Mouse (Mus musculus): ENCODE measurements around the gene Tmem145. TPM values are rescaled to one million over a fixed set of nuclear protein-coding genes. Genes with fewer than 3 reads are reported as not detected.

Tmem145 gene
- polyA plus RNA-seq, 1 experiment from 2014 or later: 10.6 TPM

DNA sequence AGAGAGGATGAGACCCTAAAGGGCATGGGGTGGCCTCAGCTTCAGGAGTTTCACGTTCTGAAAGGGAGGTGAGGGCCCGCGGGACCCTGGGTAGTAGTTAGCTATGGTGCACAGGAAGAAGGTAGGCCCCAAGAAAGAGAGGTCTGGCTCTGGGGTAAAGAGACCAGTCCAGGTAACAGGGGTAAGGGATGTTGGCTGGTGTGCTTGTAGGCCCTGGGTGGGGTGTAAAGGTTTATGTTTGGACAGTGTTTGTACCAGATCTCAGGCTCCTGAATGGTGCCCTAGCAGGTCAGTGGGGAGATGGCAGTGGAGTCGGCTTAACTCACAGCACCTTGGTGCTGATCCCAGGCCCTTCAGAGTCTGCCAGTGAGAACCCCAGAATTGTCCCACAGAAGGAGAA is 36.9 kb upstream of the Tmem145 start:
- H3K9ac ChIP-seq (ENCODE audit: low read depth, low read length): peak overlapping the region; percentile 79
- H3K27me3 ChIP-seq (ENCODE audit: control insufficient read depth, insufficient read depth, low read length): no peaks in the 10 kb centered on the region
- H3K4me2 ChIP-seq (replicated peaks; ENCODE audit: low read depth, low read length): peak overlapping the region; percentile 64
- DNase-seq (ENCODE audit: low spot score) (no peak), ATAC-seq (ENCODE audit: low FRiP score) (no peak)
- peak overlapping the region; percentile 64 for H3K4me3 ChIP-seq (ENCODE audit: low read depth, low read length)
- 47% methylated on average over 4 of the region's 4 CpGs for WGBS
- peaks cover 3% of the 10 kb centered on the region for H3K4me1 ChIP-seq (replicated peaks; ENCODE audit: control insufficient read depth, insufficient read depth, low read length)
- H3K36me3 ChIP-seq (ENCODE audit: control insufficient read depth, insufficient read depth, low read length): no peaks in the 10 kb centered on the region
- no peak overlapping the region for H3K27ac ChIP-seq (ENCODE audit: low read depth, low read length)
- H3K9me3 ChIP-seq (ENCODE audit: control insufficient read depth, low read length): no peaks in the 10 kb centered on the region

DNA sequence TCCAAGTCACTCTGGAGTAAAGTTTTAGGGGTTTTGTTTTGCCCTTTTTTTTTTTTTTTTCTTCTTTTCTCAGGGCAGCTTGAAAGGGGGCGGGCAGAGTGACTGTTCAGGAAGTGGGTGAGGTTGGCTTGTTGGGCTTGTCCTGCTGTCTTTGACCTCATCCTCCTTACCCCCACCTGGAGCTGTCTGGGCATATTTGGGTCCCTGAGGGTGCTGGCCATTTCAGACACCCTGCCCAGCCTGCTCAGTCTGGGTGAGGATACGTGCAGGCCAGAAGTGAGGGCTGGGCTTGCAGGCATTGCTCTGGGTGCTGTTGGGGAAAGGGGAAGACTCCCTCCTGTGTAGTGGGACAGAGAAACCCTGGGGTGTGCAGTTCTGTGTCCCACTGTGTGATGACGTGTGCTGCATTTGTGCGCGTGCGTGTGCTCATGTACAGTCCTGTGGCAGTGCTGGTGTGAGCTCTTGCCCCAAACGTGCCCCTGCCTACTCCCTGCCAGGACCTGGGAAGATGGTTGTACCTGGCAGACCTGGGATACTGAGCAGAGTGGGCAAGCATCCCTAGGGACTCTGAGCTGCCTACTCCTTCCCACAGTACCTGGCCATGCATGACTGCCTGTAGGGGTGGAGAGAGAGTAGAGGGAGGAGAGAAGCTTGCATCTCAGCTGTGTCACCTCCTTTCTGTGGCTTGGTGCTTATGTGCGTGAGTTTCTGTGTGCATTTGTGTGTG is 36.2 kb upstream of the Tmem145 start:
- H3K27ac ChIP-seq (ENCODE audit: low read depth, low read length): no peak overlapping the region
- peak overlapping the region; percentile 0; the same call in 1 of the 2 replicates for H3K4me2 ChIP-seq (replicated peaks; ENCODE audit: low read depth, low read length)
- H3K9me3 ChIP-seq (ENCODE audit: control insufficient read depth, low read length): no peaks in the 10 kb centered on the region
- no peaks in the 10 kb centered on the region for H3K27me3 ChIP-seq (ENCODE audit: control insufficient read depth, insufficient read depth, low read length)
- no peak overlapping the region; the same call in 1 of the 2 replicates for H3K4me3 ChIP-seq (ENCODE audit: low read depth, low read length)
- H3K4me1 ChIP-seq (replicated peaks; ENCODE audit: control insufficient read depth, insufficient read depth, low read length): peaks cover 3% of the 10 kb centered on the region
- no peaks in the 10 kb centered on the region for H3K36me3 ChIP-seq (ENCODE audit: control insufficient read depth, insufficient read depth, low read length)
- no peak for DNase-seq (ENCODE audit: low spot score)
- ATAC-seq (ENCODE audit: low FRiP score): no peak
- no peak overlapping the region for H3K9ac ChIP-seq (ENCODE audit: low read depth, low read length)
- 83% methylated on average over 8 of the region's 8 CpGs for WGBS

DNA sequence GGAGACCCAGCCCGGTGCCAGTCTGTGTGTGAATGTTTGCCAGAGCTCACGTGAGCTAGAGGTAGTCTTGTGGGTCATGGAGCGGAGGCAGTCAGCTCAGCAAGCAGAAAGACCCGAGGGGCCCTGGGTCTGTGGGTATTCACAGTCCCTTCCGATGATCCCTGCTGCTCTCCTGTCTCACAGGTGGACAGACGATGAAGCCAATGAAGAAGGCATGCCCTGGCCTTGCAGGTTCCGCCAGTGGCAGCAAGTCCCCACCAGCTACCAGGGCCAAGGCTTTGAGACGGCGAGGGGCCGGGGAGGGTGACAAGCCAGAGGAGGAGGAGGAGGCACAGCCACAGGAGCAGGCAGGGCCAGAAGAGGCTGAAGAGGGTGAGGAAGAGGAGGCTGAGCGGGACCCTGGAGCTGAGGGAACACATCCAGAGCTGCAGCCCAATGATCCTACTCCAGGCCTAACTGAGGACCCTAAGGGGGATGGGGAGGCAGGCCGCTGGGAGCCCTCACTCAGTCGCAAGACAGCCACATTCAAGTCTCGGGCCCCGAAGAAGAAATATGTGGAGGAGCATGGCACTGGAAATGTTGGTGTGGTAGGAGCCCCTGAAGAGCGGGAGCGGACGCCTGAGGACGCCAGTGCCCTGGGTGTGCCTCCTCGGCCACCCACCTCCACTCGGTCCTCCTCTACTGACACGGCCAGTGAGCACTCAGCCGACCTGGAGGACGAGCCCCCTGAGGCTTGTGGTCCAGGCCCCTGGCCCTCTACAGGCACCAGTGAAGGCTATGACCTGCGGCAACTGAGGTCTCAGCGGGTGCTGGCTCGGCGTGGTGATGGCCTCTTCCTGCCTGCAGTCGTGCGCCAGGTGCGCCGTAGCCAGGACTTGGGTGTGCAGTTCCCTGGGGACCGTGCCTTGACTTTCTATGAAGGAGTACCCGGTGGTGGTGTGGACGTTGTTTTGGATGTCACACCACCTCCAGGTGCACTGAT is 35.0 kb upstream of the Tmem145 start:
- Histone ChIP-seq H3K4me3 (ENCODE audit: low read depth, low read length) (no peak overlapping the region), H3K27ac (ENCODE audit: low read depth, low read length) (no peak overlapping the region), H3K27me3 (ENCODE audit: control insufficient read depth, insufficient read depth, low read length) (no peaks in the 10 kb centered on the region), H3K9me3 (ENCODE audit: control insufficient read depth, low read length) (no peaks in the 10 kb centered on the region), H3K36me3 (ENCODE audit: control insufficient read depth, insufficient read depth, low read length) (no peaks in the 10 kb centered on the region), H3K4me1 (replicated peaks; ENCODE audit: control insufficient read depth, insufficient read depth, low read length) (peaks cover 3% of the 10 kb centered on the region), H3K4me2 (replicated peaks; ENCODE audit: low read depth, low read length) (no peak overlapping the region), H3K9ac (ENCODE audit: low read depth, low read length) (no peak overlapping the region)
- DNase-seq (ENCODE audit: low spot score) (no peak), ATAC-seq (ENCODE audit: low FRiP score) (no peak)
- 89% methylated on average over 35 of the region's 35 CpGs for WGBS

DNA sequence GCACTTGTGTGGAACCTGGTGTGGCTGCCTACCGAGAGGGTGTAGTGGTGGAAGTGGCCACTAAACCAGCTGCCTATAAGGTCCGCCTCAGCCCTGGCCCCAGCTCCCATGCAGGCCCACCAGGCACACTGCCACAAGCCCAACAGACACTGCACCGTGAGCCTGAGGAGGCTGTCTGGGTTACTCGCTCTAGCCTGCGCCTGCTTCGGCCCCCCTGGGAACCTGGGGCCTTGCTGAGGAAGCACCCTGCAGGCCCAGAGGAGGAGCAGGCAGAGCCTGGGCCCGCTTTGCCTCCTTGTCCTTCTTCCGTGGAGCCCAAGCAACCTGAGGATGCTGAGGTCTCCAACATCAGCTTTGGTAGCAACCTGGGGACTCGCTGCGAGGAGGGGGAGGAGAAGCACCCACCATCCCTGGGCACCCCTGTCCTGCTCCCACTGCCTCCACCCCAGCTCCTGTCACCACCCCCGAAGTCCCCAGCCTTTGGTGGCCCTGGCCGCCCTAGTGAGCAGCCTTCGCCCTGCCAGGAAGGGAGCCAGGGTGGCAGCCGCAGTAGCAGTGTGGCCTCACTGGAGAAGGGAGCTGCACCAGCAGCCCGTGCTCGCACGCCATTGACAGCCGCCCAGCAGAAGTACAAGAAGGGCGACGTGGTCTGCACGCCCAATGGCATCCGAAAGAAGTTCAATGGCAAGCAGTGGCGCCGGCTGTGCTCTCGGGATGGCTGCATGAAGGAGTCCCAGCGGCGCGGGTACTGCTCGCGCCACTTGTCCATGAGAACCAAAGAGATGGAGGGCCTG is 34.1 kb upstream of the Tmem145 start:
- ATAC-seq (ENCODE audit: low FRiP score) (no peak), DNase-seq (ENCODE audit: low spot score) (no peak)
- Histone ChIP-seq H3K4me3 (ENCODE audit: low read depth, low read length) (no peak overlapping the region), H3K36me3 (ENCODE audit: control insufficient read depth, insufficient read depth, low read length) (no peaks in the 10 kb centered on the region), H3K27me3 (ENCODE audit: control insufficient read depth, insufficient read depth, low read length) (no peaks in the 10 kb centered on the region), H3K27ac (ENCODE audit: low read depth, low read length) (no peak overlapping the region), H3K4me2 (replicated peaks; ENCODE audit: low read depth, low read length) (no peak overlapping the region), H3K9me3 (ENCODE audit: control insufficient read depth, low read length) (no peaks in the 10 kb centered on the region), H3K9ac (ENCODE audit: low read depth, low read length) (no peak overlapping the region), H3K4me1 (replicated peaks; ENCODE audit: control insufficient read depth, insufficient read depth, low read length) (peaks cover 3% of the 10 kb centered on the region)
- 86% methylated on average over 30 of the region's 30 CpGs for WGBS

GRCm38 (mm10) chr7:25272445-25273258 is 33.3 kb upstream of the Tmem145 start:
- no peaks in the 10 kb centered on the region for H3K9me3 ChIP-seq (ENCODE audit: control insufficient read depth, low read length)
- H3K9ac ChIP-seq (ENCODE audit: low read depth, low read length): 0 out of 2 replicates have a peak overlapping the region, but pooled peaks have one; percentile 16
- H3K4me1 ChIP-seq (replicated peaks; ENCODE audit: control insufficient read depth, insufficient read depth, low read length): peaks cover 5% of the 10 kb centered on the region
- no peaks in the 10 kb centered on the region for H3K27me3 ChIP-seq (ENCODE audit: control insufficient read depth, insufficient read depth, low read length)
- no peak overlapping the region for H3K4me3 ChIP-seq (ENCODE audit: low read depth, low read length)
- H3K36me3 ChIP-seq (ENCODE audit: control insufficient read depth, insufficient read depth, low read length): no peaks in the 10 kb centered on the region
- no peak overlapping the region for H3K4me2 ChIP-seq (replicated peaks; ENCODE audit: low read depth, low read length)
- ATAC-seq (ENCODE audit: low FRiP score) (no peak), DNase-seq (ENCODE audit: low spot score) (no peak)
- WGBS: 91% methylated on average over 38 of the region's 38 CpGs
- H3K27ac ChIP-seq (ENCODE audit: low read depth, low read length): no peak overlapping the region

GRCm38 (mm10) chr7:25273259-25274241 is 32.4 kb upstream of the Tmem145 start:
- WGBS: 91% methylated on average over 21 of the region's 22 CpGs

DNA sequence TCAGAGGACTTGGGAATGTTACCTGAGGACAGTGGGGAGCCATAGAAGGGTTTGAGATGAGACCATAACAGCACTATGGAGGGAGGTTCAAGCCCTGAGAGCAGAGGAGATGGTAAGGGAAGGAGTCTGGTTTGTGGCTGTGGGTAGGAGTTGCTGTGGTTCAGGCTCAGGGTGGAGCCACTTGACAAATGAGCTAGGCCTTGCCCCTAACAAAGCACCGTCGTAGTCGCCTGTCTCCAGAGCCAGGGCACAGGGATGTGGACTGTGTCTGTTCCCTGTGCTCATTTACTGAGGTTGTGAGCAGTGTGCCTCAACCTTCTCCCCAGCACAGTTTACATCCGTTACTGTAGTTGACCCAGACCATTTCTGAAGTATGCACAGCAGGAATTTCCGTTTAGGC is 31.3 kb upstream of the Tmem145 start:
- Histone ChIP-seq H3K4me3 (ENCODE audit: low read depth, low read length) (no peak overlapping the region), H3K27me3 (ENCODE audit: control insufficient read depth, insufficient read depth, low read length) (no peaks in the 10 kb centered on the region), H3K9ac (ENCODE audit: low read depth, low read length) (peak overlapping the region; percentile 4; the same call in 1 of the 2 replicates), H3K4me2 (replicated peaks; ENCODE audit: low read depth, low read length) (no peak overlapping the region), H3K36me3 (ENCODE audit: control insufficient read depth, insufficient read depth, low read length) (no peaks in the 10 kb centered on the region), H3K27ac (ENCODE audit: low read depth, low read length) (no peak overlapping the region), H3K4me1 (replicated peaks; ENCODE audit: control insufficient read depth, insufficient read depth, low read length) (peaks cover 8% of the 10 kb centered on the region), H3K9me3 (ENCODE audit: control insufficient read depth, low read length) (no peaks in the 10 kb centered on the region)
- no peak for ATAC-seq (ENCODE audit: low FRiP score)
- 70% methylated on average over 5 of the region's 5 CpGs for WGBS
- DNase-seq (ENCODE audit: low spot score): no peak

More at GRCm38 (mm10) chr7:25273259-25274241, 32.4 kb upstream of the Tmem145 start:
- no peak overlapping the region for H3K4me2 ChIP-seq (replicated peaks; ENCODE audit: low read depth, low read length)
- no peak overlapping the region for H3K9ac ChIP-seq (ENCODE audit: low read depth, low read length)
- H3K27ac ChIP-seq (ENCODE audit: low read depth, low read length): no peak overlapping the region
- H3K9me3 ChIP-seq (ENCODE audit: control insufficient read depth, low read length): no peaks in the 10 kb centered on the region
- H3K4me3 ChIP-seq (ENCODE audit: low read depth, low read length): no peak overlapping the region
- H3K4me1 ChIP-seq (replicated peaks; ENCODE audit: control insufficient read depth, insufficient read depth, low read length): peaks cover 9% of the 10 kb centered on the region
- no peaks in the 10 kb centered on the region for H3K36me3 ChIP-seq (ENCODE audit: control insufficient read depth, insufficient read depth, low read length)
- H3K27me3 ChIP-seq (ENCODE audit: control insufficient read depth, insufficient read depth, low read length): no peaks in the 10 kb centered on the region
- ATAC-seq (ENCODE audit: low FRiP score) (no peak), DNase-seq (ENCODE audit: low spot score) (no peak)

Data from hindbrain, embryonic 11.5 days (tissue).